Mouse (Mus musculus): ENCODE results near the gene Hsd11b1. TPM values are rescaled to one million over a fixed set of nuclear protein-coding genes. Genes with fewer than 3 reads are reported as not detected.
"Not testable (repeated sequence)": the region's sequence is repeated elsewhere in the genome, so short reads cannot be mapped to it uniquely, and the experiment has no call there.

Hsd11b1 gene
- total RNA-seq, 2 experiments from 2014 or later = 11.5 to 58.0 TPM

DNA sequence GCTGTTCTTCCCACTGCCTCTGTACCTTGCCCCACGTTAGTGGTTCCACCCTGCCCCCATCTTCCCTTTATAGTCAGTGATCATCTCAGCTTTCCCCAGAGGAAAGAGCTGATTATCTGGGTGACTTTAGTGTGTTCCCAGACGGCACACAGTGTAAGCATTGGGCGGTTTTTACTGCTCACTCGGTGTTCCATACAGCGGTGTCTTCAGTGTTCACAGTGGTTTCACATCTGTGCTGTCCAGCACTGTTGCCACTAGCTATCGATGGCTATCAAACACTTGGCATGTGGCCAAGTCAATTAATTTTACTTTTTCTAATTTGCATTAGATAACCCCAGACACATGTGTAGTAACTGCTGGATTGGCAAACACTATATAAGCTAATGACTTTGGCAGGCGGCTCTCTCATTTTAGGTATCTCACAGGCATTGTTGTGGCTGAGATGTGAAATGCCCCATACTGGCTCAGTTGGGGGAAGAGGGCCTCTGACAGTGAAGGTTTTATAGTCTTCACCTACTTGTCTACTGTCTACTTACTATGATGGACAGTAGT, 20.4 kb upstream of the Hsd11b1 start:
- no peak for ATAC-seq (replicated peaks; ENCODE audit: low FRiP score, poor library complexity, severe bottlenecking)

DNA sequence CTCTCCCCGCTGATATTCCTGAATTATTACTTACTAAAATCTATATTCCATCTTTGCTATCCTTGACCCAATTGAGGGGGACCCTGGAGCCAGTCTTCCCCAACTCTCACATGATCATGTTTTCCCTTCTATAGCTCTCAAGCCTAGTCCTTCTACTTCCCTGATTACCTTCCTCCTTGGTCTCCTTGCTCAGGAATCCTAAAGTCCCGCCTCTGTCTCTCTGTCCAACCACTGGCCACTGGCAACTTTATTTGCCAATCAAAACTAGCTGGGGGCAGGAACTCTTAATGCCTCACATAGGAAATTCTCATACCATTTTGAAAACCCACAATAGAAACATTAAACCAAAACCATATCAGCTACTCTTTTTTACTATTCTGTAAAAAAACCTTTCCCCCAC, 17.5 kb upstream of the Hsd11b1 start:
- ATAC-seq (replicated peaks; ENCODE audit: low FRiP score, poor library complexity, severe bottlenecking) = no peak

- ATAC-seq (replicated peaks; ENCODE audit: low FRiP score, poor library complexity, severe bottlenecking) = no peak
Measured at GRCm38 (mm10) chr1:193279492-193279891, 15.6 kb upstream of the Hsd11b1 start.

- ATAC-seq (replicated peaks; ENCODE audit: low FRiP score, poor library complexity, severe bottlenecking) = no peak
Measured at GRCm38 (mm10) chr1:193278414-193279045, 14.7 kb upstream of the Hsd11b1 start.

DNA sequence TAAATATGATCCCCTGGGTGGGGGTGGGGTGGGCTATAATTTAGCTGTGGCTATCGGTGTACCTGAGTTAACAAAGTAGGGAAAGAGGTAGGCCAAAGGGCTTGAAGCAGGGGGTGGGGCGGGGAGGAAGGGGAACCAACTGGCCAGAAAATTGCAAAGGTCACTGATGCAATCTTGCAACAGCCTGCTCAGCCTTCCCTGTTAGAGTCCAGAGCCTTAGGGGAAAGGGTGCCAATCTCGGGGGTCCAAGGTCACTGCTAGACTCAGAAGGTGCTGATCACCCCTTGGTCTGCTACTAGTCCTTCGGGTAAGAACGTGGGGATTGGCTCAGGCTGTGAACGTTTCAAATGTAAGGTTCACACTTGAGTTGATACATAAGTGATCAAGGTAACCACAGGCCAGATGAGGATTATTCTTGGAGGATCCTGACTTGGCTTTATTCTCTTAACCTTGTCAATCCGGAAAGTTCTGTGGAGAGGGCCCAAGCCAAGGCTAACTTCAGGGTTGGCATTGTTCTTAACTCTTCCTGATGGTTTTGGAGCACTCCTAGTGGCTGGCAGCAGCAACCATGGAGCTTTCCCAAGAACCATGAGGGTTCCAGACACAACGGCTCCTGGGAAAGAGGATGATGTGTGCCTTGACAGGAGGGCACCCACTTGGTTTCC, 10.7 kb upstream of the Hsd11b1 start:
- no peak for ATAC-seq (replicated peaks; ENCODE audit: low FRiP score, poor library complexity, severe bottlenecking)

- ATAC-seq (replicated peaks; ENCODE audit: low FRiP score, poor library complexity, severe bottlenecking) = no peak
Measured at GRCm38 (mm10) chr1:193272916-193273601, 9.2 kb upstream of the Hsd11b1 start, which contains the start of gene G0s2. Gene G0s2, minus strand, starts transcription at chr1:193273217.

GRCm38 (mm10) chr1:193272137-193272915, 8.5 kb upstream of the Hsd11b1 start:
- ATAC-seq (replicated peaks; ENCODE audit: low FRiP score, poor library complexity, severe bottlenecking) = no peak

GRCm38 (mm10) chr1:193270965-193271763, 7.3 kb upstream of the Hsd11b1 start:
- no peak for ATAC-seq (replicated peaks; ENCODE audit: low FRiP score, poor library complexity, severe bottlenecking)

DNA sequence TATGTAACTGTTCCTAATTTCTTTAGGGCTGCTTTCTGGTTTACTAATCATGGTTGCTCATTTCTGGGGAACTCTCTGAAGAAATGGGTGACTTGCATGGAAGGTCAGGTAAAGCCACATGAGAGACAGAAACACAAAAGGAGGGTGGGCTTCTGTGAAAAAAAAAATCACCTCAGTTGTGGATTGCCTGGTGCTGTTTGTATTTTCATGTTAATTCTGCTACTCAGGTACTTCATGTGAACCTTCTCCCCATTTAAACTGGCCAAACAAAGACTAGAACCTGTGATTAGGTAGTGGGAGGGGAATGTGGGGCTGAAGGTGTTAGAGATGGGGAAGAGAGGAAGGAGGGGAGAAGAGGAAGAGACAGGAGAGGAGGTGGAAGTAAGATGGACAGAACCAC, 1.9 kb upstream of the Hsd11b1 start:
- no peak for ATAC-seq (replicated peaks; ENCODE audit: low FRiP score, poor library complexity, severe bottlenecking)

- ATAC-seq (replicated peaks; ENCODE audit: low FRiP score, poor library complexity, severe bottlenecking) = no peak
Measured at GRCm38 (mm10) chr1:193263026-193263907, 608 bp downstream of the Hsd11b1 start.

DNA sequence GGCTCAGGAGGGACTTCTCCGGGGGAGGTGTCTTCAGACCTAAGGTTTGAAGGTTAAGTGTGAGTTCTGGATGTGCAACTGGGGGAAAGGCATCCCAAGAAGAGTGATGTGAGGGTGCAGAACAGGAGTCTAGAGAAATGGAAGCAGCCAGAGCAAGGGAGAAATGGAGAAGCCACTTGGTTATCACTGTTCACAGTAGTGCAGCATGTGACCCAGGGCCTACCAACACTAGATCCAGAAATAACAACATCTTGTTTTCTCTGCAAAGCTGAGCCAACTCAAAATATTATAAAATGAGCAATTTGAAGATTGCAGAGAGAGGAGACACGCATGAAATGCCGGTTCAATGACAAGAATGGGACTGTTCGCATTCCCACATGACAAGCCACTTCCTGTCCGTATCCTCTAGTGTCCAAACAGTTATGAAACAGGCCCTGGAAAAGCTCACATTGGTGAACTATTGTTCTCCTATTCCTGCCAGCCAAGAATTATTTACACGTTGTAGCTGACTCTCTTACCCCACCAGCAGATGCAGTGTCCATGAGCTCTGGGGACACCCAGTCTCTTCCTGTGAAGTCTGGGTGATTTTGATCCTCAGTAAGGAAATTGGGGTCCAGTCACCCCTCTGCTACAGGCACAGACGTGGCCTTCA, 1.9 kb downstream of the Hsd11b1 start:
- ATAC-seq (replicated peaks; ENCODE audit: low FRiP score, poor library complexity, severe bottlenecking) = no peak

- no peak for ATAC-seq (replicated peaks; ENCODE audit: low FRiP score, poor library complexity, severe bottlenecking)
Measured at GRCm38 (mm10) chr1:193259559-193259958, 4.3 kb downstream of the Hsd11b1 start.

- ATAC-seq (replicated peaks; ENCODE audit: low FRiP score, poor library complexity, severe bottlenecking) = no peak
Measured at GRCm38 (mm10) chr1:193256621-193257098, 7.2 kb downstream of the Hsd11b1 start.

GRCm38 (mm10) chr1:193256289-193256577, 7.6 kb downstream of the Hsd11b1 start:
- ATAC-seq (replicated peaks; ENCODE audit: low FRiP score, poor library complexity, severe bottlenecking) = no peak

DNA sequence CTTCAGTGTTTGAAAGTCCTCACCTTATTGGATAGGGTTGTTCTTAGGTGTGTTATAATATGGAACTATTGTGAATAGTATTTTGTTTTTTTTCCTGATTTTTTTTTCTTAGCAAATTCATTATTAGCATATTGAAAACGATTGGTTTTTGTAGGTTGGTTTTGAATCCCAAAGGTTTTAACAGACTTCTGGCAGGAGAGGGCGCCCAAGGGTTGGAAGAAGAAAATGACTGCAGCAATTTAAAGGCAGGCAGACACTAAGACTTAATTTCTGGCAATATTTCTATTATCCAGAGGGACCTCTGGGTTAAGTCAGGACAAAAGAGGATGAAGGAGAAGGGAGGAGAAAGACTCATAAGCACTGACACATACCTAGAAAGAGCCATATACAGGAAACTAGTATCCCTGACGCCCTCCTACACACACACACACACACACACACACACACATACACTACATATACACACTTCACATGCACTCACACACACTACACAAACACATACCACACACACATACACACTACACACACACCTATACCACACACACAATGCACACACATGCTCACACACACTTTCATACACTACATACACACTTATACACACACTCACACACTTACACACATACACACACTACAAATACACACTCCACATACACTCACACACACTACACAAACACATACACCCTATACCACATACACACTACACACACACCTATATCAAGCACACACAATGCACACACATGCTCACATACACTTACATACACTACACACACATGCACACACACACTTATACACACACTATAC, 8.2 kb downstream of the Hsd11b1 start:
- no peak for ATAC-seq (replicated peaks; ENCODE audit: low FRiP score, poor library complexity, severe bottlenecking)

GRCm38 (mm10) chr1:193255032-193255431, 8.8 kb downstream of the Hsd11b1 start:
- ATAC-seq (replicated peaks; ENCODE audit: low FRiP score, poor library complexity, severe bottlenecking) = no peak

DNA sequence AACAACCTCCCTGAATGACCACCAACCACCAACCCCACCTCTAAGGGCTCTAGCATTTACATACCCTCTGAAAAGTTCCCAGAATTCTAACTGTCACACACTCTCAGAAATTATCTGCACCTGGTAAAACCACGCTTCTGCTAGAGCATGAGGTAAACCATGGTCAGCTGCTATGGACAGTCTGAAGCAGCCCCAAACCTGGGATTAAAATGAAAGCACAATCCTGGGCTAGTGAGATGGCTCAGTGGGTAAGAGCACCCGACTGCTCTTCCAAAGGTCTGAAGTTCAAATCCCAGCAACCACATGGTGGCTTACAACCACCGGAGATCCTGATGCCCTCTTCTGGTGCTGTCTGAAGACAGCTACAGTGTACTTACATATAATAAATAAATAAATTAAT, 10.0 kb downstream of the Hsd11b1 start:
- not testable (repeated sequence) for ATAC-seq (replicated peaks; ENCODE audit: low FRiP score, poor library complexity, severe bottlenecking)

Data from erythroblast, adult 5-6 weeks (primary cell).